8 mouse cellular contexts compared by ENCODE assay signal in the genomic region with DNA sequence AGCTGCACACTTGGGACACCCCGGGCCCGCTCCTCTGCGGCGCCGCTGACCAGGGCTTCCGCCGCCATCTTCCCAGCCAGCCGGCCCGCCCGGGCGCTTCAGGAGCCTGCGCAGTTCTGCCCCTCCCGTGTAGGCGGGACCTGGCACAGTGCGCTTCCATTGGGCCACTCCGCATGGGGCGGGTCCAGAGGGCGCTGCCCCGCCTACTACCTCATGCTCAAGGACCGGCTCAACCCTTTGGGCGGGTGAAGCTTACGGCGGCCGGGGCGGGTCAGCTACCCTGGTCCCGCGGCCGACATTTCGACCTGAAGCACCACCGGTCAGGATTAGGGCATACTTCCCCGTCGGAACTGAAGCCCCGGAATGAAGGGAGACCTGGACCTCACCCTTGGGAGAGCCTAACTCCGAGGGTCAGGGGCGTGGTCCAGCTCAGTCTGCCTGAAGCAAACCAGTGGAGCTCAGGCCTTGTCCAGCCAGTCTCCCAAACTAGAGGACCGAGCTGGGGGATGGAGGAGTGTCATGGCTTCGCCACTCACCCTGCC. TPM values are rescaled to one million over a fixed set of nuclear protein-coding genes. Genes with fewer than 3 reads are reported as not detected.
DNase-seq lines count a peak whose midpoint lies in the region; ATAC-seq and TF ChIP-seq lines count a peak whose summit lies in the region.

A gene (minus strand): TSS at position 122 of the 542 bp plus-strand sequence.

- peak; percentile 96 for DNase-seq in CH12.LX (ENCODE audit: extremely low read depth)
- DNase-seq in c-Kit-positive CD71-positive TER-119-negative erythroid progenitor cells, embryonic 14.5 days (ENCODE audit: low read depth) = peak; percentile 94
- peak; percentile 98 for DNase-seq in forebrain, embryonic 11.5 days (ENCODE audit: low spot score)
- DNase-seq in kidney, postnatal 36 days = peak; percentile 99
- DNase-seq in telencephalon, adult 2 months (ENCODE audit: low read depth, low spot score) = peak; percentile 95

- peak within 1 kb of the TSS; percentile 91 for H3K9ac ChIP-seq in CH12.LX (ENCODE audit: insufficient read depth, low read depth)
- H3K9ac ChIP-seq in forebrain, embryonic 11.5 days (ENCODE audit: low read length) = peak within 1 kb of the TSS; percentile 88
- H3K9ac ChIP-seq in heart, embryonic 16.5 days (ENCODE audit: low read length) = peak within 1 kb of the TSS; percentile 94
- peak within 1 kb of the TSS; percentile 93 for H3K9ac ChIP-seq in liver, embryonic 15.5 days
- peak within 1 kb of the TSS; percentile 91 for H3K9ac ChIP-seq in neural tube, embryonic 12.5 days

- in situ Hi-C loops in CH12.LX (cut with MboI; ENCODE audit: low pct_ligation_motif_present, low pct_unique_long_range_greater_than_20kb, low sequenced_read_pairs) = no loop called here

- no peaks in the 10 kb centered on the region for H3K9me3 ChIP-seq in CH12.LX (replicated peaks; ENCODE audit: low read length)
- H3K9me3 ChIP-seq in forebrain, embryonic 11.5 days (ENCODE audit: control insufficient read depth, low read length) = no peaks in the 10 kb centered on the region
- H3K9me3 ChIP-seq in heart, embryonic 16.5 days (replicated peaks; ENCODE audit: control insufficient read depth, low read length) = no peaks in the 10 kb centered on the region
- no peaks in the 10 kb centered on the region for H3K9me3 ChIP-seq in liver, embryonic 15.5 days (replicated peaks)
- H3K9me3 ChIP-seq in neural tube, embryonic 12.5 days = no peaks in the 10 kb centered on the region

- H3K79me2 ChIP-seq in CH12.LX (replicated peaks; ENCODE audit: control insufficient read depth, extremely low read depth, insufficient read depth, poor library complexity, severe bottlenecking) = peaks cover 11% of the 10 kb centered on the region

- TF ChIP-seq EP300 in CH12.LX (IDR thresholded peaks at IDR 0.05; ENCODE audit: low read length) = no peak

- no peaks in the 10 kb centered on the region for H3K27me3 ChIP-seq in CH12.LX (replicated peaks)
- H3K27me3 ChIP-seq in forebrain, embryonic 11.5 days (ENCODE audit: control insufficient read depth, insufficient read depth, low read length) = no peaks in the 10 kb centered on the region
- no peaks in the 10 kb centered on the region for H3K27me3 ChIP-seq in heart, embryonic 16.5 days (ENCODE audit: control insufficient read depth, insufficient read depth, low read length)
- peaks cover 4% of the 10 kb centered on the region; the same call in 1 of the 2 replicates for H3K27me3 ChIP-seq in liver, embryonic 15.5 days
- H3K27me3 ChIP-seq in neural tube, embryonic 12.5 days (replicated peaks) = no peaks in the 10 kb centered on the region

- no peak for TF ChIP-seq CTCF in CH12.LX (conservative IDR thresholded peaks at IDR 0.05 in 1 of 2, IDR thresholded peaks at IDR 0.05 in 1 of 2; ENCODE audit: low read depth in 2 of 2, low read length in 2 of 2)

- peaks cover 0 to 13% of the 10 kb centered on the region in 2 experiments for H3K36me3 ChIP-seq in CH12.LX (replicated peaks in 1 of 2; ENCODE audit: control insufficient read depth in 1 of 2, insufficient read depth in 1 of 2, low read length in 1 of 2)
- H3K36me3 ChIP-seq in forebrain, embryonic 11.5 days (ENCODE audit: control insufficient read depth, insufficient read depth, low read length) = no peaks in the 10 kb centered on the region
- no peaks in the 10 kb centered on the region for H3K36me3 ChIP-seq in heart, embryonic 16.5 days (ENCODE audit: control insufficient read depth, insufficient read depth)
- H3K36me3 ChIP-seq in liver, embryonic 15.5 days (replicated peaks) = no peaks in the 10 kb centered on the region
- no peaks in the 10 kb centered on the region for H3K36me3 ChIP-seq in neural tube, embryonic 12.5 days

- dilution Hi-C loops in CH12.LX (cut with MboI; ENCODE audit: extremely low pct_ligation_motif_present, extremely low pct_unique_long_range_greater_than_20kb, low sequenced_read_pairs) = no loop called here

- peak; percentile 99 for ATAC-seq in forebrain, embryonic 11.5 days (replicated peaks; ENCODE audit: low FRiP score)
- ATAC-seq in heart, embryonic 16.5 days (replicated peaks; ENCODE audit: extremely low read depth, insufficient read depth, low FRiP score) = peak; percentile 99
- ATAC-seq in liver, embryonic 15.5 days (ENCODE audit: insufficient read depth) = peak; percentile 100
- peak; percentile 99 for ATAC-seq in neural tube, embryonic 12.5 days (ENCODE audit: low FRiP score, low read depth)

- 0 out of 2 replicates have a peak within 1 kb of the TSS, but pooled peaks have one; percentile 39 for H3K27ac ChIP-seq in CH12.LX (ENCODE audit: insufficient read depth, low read depth)
- H3K27ac ChIP-seq in forebrain, embryonic 11.5 days (ENCODE audit: low read depth, low read length) = no peak within 1 kb of the TSS; the same call in 1 of the 2 replicates
- H3K27ac ChIP-seq in heart, embryonic 16.5 days (ENCODE audit: low read length) = peak within 1 kb of the TSS; percentile 78
- peak within 1 kb of the TSS; percentile 76 for H3K27ac ChIP-seq in liver, embryonic 15.5 days (replicated peaks)
- H3K27ac ChIP-seq in neural tube, embryonic 12.5 days = no peak within 1 kb of the TSS

- TF ChIP-seq RAD21 in CH12.LX (IDR thresholded peaks at IDR 0.05; ENCODE audit: low read depth, low read length) = no peak

- H3K4me1 ChIP-seq in CH12.LX (ENCODE audit: control insufficient read depth in 1 of 2, insufficient read depth in 2 of 2) = peaks cover 18 to 50% of the 10 kb centered on the region in 2 experiments
- H3K4me1 ChIP-seq in forebrain, embryonic 11.5 days (replicated peaks; ENCODE audit: control insufficient read depth, insufficient read depth, low read length) = peaks cover 11% of the 10 kb centered on the region; the same call in 1 of the 2 replicates
- H3K4me1 ChIP-seq in heart, embryonic 16.5 days (ENCODE audit: control insufficient read depth, insufficient read depth, low read length) = peaks cover 18% of the 10 kb centered on the region
- H3K4me1 ChIP-seq in liver, embryonic 15.5 days (replicated peaks) = peaks cover 55% of the 10 kb centered on the region
- H3K4me1 ChIP-seq in neural tube, embryonic 12.5 days = peaks cover 17% of the 10 kb centered on the region

- under 1% methylated on average over 37 of the region's 37 CpGs for WGBS in forebrain, embryonic 11.5 days
- under 1% methylated on average over 37 of the region's 37 CpGs for WGBS in heart, embryonic 16.5 days
- WGBS in liver, embryonic 15.5 days (ENCODE audit: insufficient replicate concordance) = under 1% methylated on average over 37 of the region's 37 CpGs
- WGBS in neural tube, embryonic 12.5 days = under 1% methylated on average over 37 of the region's 37 CpGs

- peak within 1 kb of the TSS; percentile 82 to 94 (median 93) for H3K4me3 ChIP-seq in CH12.LX (replicated peaks in 1 of 3; ENCODE audit: low read depth in 2 of 3, low read length in 2 of 3, poor library complexity in 1 of 3)
- peak within 1 kb of the TSS; percentile 92 for H3K4me3 ChIP-seq in forebrain, embryonic 11.5 days (ENCODE audit: low read depth, low read length)
- H3K4me3 ChIP-seq in heart, embryonic 16.5 days (ENCODE audit: low read length) = peak within 1 kb of the TSS; percentile 88
- peak within 1 kb of the TSS; percentile 88 for H3K4me3 ChIP-seq in liver, embryonic 15.5 days (replicated peaks)
- peak within 1 kb of the TSS; percentile 93 for H3K4me3 ChIP-seq in neural tube, embryonic 12.5 days

- TF ChIP-seq POLR2A in CH12.LX (IDR thresholded peaks at IDR 0.05; ENCODE audit: low read depth, low read length) = peak; percentile 79

- peak within 1 kb of the TSS; percentile 66 for H3K4me2 ChIP-seq in CH12.LX (ENCODE audit: insufficient read depth, low read depth, poor library complexity, severe bottlenecking)
- H3K4me2 ChIP-seq in forebrain, embryonic 11.5 days (ENCODE audit: low read depth, low read length, severe bottlenecking) = peak within 1 kb of the TSS; percentile 92
- H3K4me2 ChIP-seq in heart, embryonic 16.5 days (ENCODE audit: low read depth, low read length) = peak within 1 kb of the TSS; percentile 76
- peak within 1 kb of the TSS; percentile 95 for H3K4me2 ChIP-seq in liver, embryonic 15.5 days
- peak within 1 kb of the TSS; percentile 93 for H3K4me2 ChIP-seq in neural tube, embryonic 12.5 days (replicated peaks)

TF ChIP-seq in CH12.LX, 34 proteins besides CTCF, POLR2A, EP300 and RAD21 (continues in another document):
- TF ChIP-seq MAX (IDR thresholded peaks at IDR 0.05; ENCODE audit: low read length) (0 out of 2 replicates have a peak, but pooled peaks have one; percentile 25), TCF12 (IDR thresholded peaks at IDR 0.05; ENCODE audit: low read depth, low read length) (peak; percentile 69), ZKSCAN1 (IDR thresholded peaks at IDR 0.05; ENCODE audit: borderline replicate concordance, low read depth, low read length) (no peak), ETS1 (conservative IDR thresholded peaks at IDR 0.05; ENCODE audit: low read depth, low read length) (no peak), SMC3 (IDR thresholded peaks at IDR 0.05; ENCODE audit: low read depth, low read length) (no peak), ZMIZ1 (IDR thresholded peaks at IDR 0.05; ENCODE audit: low read depth, low read length) (peak; percentile 66; the same call in 1 of the 2 replicates), JUN (IDR thresholded peaks at IDR 0.05; ENCODE audit: insufficient read depth, low read depth, low read length) (no peak), ELF1 (IDR thresholded peaks at IDR 0.05; ENCODE audit: low read depth, low read length) (peak; percentile 61; the same call in 1 of the 2 replicates), KAT2A (IDR thresholded peaks at IDR 0.05; ENCODE audit: insufficient replicate concordance, low read length) (no peak), SIN3A (IDR thresholded peaks at IDR 0.05; ENCODE audit: low read length) (peak; percentile 90), JUND (conservative IDR thresholded peaks at IDR 0.05; ENCODE audit: low read depth, low read length) (no peak), NELFE (IDR thresholded peaks at IDR 0.05; ENCODE audit: low read depth, low read length) (peak; percentile 82), GABPA (IDR thresholded peaks at IDR 0.05; ENCODE audit: insufficient replicate concordance, low read depth, low read length) (no peak), POLR2AphosphoS2 (IDR thresholded peaks at IDR 0.05; ENCODE audit: low read depth, low read length) (0 out of 2 replicates have a peak, but pooled peaks have one; percentile 32), CHD1 (IDR thresholded peaks at IDR 0.05; ENCODE audit: low read depth, low read length) (no peak), MYC (IDR thresholded peaks at IDR 0.05; ENCODE audit: low read depth, low read length) (peak; percentile 44; the same call in 1 of the 2 replicates)

RNA-seq across cellular contexts. Expression of the gene that starts here (rescaled TPM):
- 64.6 and 79.1 TPM in 2 replicates for total RNA-seq in CH12.LX (2012; rRNA removed)
- 22.6 and 34.6 TPM in 2 replicates for total RNA-seq in CH12.LX (2014; rRNA removed)
- polyA plus RNA-seq in CH12.LX (2012; ENCODE audit: insufficient read length, low read depth) = 65.3 and 69.3 TPM in 2 replicates
- 76.5 and 87.8 TPM in 2 replicates for polyA plus RNA-seq in forebrain, embryonic 11.5 days (2014; fragmentation: Nextera tagmentation; extraction: Ambion mirVana)
- 43.0 and 43.6 TPM in 2 replicates for polyA plus RNA-seq in heart, embryonic 16.5 days (2015; fragmentation: Nextera tagmentation; extraction: Ambion mirVana)
- 21.4 and 28.6 TPM in 2 replicates for polyA plus RNA-seq in liver, embryonic 15.5 days (2015; fragmentation: Nextera tagmentation; extraction: Ambion mirVana)
- polyA plus RNA-seq in neural tube, embryonic 12.5 days (2016; fragmentation: Nextera tagmentation; extraction: Ambion mirVana) = 88.9 and 90.5 TPM in 2 replicates

Comparison
In these comparisons a context has a peak if more than half of its experiments do, and no peak if none do; other contexts are left out.
1. H3K27ac ChIP-seq: peak in CH12.LX (single experiment), heart, embryonic 16.5 days (single experiment) and liver, embryonic 15.5 days (single experiment); none in forebrain, embryonic 11.5 days (single experiment) and neural tube, embryonic 12.5 days (single experiment).
2. Peak in every context shown above with its lines, with median percentiles within 50 percentile points of each other: DNase-seq, H3K4me2 ChIP-seq, H3K4me3 ChIP-seq, H3K9ac ChIP-seq and ATAC-seq.